In the genomic region with DNA sequence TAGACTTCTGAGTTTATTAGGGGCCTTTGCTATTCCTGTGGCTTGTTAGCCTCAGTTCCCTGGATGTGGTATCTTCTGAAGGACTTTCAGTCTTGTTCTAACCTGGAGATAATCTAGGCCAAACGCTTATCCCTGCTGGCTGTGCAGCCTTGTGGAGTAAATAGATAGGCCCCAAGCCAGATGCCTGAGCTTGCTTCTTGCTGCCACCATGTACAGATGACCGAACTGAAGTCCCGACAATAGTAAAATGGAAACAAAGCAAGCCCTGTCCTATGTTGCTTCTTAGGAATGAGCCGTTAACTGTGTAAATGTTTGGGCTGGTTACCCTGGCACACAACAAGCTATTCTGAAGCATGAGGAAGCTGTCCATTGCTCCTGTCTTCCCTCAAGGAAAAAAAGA, we compare ENCODE assay signal across 10 mouse cellular contexts.
DNase-seq lines count a peak whose midpoint lies in the region; ATAC-seq and TF ChIP-seq lines count a peak whose summit lies in the region.
"Had no signal": no experiment of that assay in that cellular context is flagged by ENCODE, and none has a peak within 500 bp of the region (broad histone marks: within the 10 kb centered on the region; RNA-seq: fewer than 3 reads in every experiment).

No protein-coding gene starts in this region.

- H3K4me1 ChIP-seq in hindbrain, embryonic 10.5 days (replicated peaks), result peaks cover 37% of the 10 kb centered on the region
- H3K4me1 ChIP-seq in midbrain, embryonic 11.5 days (ENCODE audit: control insufficient read depth, insufficient read depth, low read length), result peaks cover 23% of the 10 kb centered on the region
- H3K4me1 ChIP-seq in thymus, adult 2 months (replicated peaks; ENCODE audit: control insufficient read depth, insufficient read depth, low read length), result no peaks in the 10 kb centered on the region

- peaks cover 60% of the 10 kb centered on the region for H3K27me3 ChIP-seq in hindbrain, embryonic 10.5 days (ENCODE audit: insufficient read depth, poor library complexity, severe bottlenecking)
- H3K27me3 ChIP-seq in midbrain, embryonic 11.5 days (ENCODE audit: control insufficient read depth, insufficient read depth, low read length), result peaks cover 67% of the 10 kb centered on the region
- H3K27me3 ChIP-seq in thymus, adult 2 months (ENCODE audit: control insufficient read depth, insufficient read depth, low read length), result no peaks in the 10 kb centered on the region
- H3K27me3 ChIP-seq: limb, embryonic 12.5 days; stomach, embryonic 15.5 days had no signal

- peak; percentile 80 for DNase-seq in heart, adult 11 months
- no peak for DNase-seq in heart, postnatal 4 days
- DNase-seq in c-Kit-positive CD71-positive TER-119-positive erythroid progenitor cells, embryonic 14.5 days (ENCODE audit: low spot score), result peak; percentile 3
- DNase-seq in hindbrain, embryonic 10.5 days (ENCODE audit: low spot score), result no peak
- DNase-seq in midbrain, embryonic 11.5 days (ENCODE audit: low spot score, missing footprints), result no peak
- no peak for DNase-seq in thymus, adult 2 months
- DNase-seq in layer of hippocampus, adult 11-12 months (ENCODE audit: low spot score), result no peak
- DNase-seq in right cerebral cortex, adult 2 months (ENCODE audit: low spot score in 2 of 2), result no peak

- H3K27ac ChIP-seq in hindbrain, embryonic 10.5 days, result peak overlapping the region; percentile 83
- peak overlapping the region; percentile 78 for H3K27ac ChIP-seq in midbrain, embryonic 11.5 days (ENCODE audit: low read depth, low read length)
- no peak overlapping the region for H3K27ac ChIP-seq in thymus, adult 2 months (ENCODE audit: control insufficient read depth, insufficient read depth, low read length)

- TF ChIP-seq CTCF in thymus, adult 2 months (IDR thresholded peaks at IDR 0.05; ENCODE audit: borderline replicate concordance, control insufficient read depth, extremely low read depth, insufficient read depth, low read length, poor library complexity), result no peak

- ATAC-seq in midbrain, embryonic 11.5 days (ENCODE audit: low FRiP score), result peak; percentile 3; the same call in 1 of the 2 replicates

- H3K36me3 ChIP-seq in hindbrain, embryonic 10.5 days, result no peaks in the 10 kb centered on the region
- no peaks in the 10 kb centered on the region for H3K36me3 ChIP-seq in midbrain, embryonic 11.5 days (ENCODE audit: control insufficient read depth, insufficient read depth, low read length)
- no peaks in the 10 kb centered on the region for H3K36me3 ChIP-seq in thymus, adult 2 months (ENCODE audit: control insufficient read depth, insufficient read depth, low read length)
- H3K36me3 ChIP-seq: limb, embryonic 12.5 days; stomach, embryonic 15.5 days had no signal

- no peak overlapping the region for H3K9ac ChIP-seq in midbrain, embryonic 11.5 days (ENCODE audit: low read length)
- H3K9ac ChIP-seq: stomach, embryonic 15.5 days had no signal

- 43% methylated on average over 4 of the region's 4 CpGs for WGBS in hindbrain, embryonic 10.5 days
- WGBS in midbrain, embryonic 11.5 days, result 13% methylated on average over 4 of the region's 4 CpGs
- WGBS in thymus, adult 2 months, result 84% methylated on average over 4 of the region's 4 CpGs

- no peak overlapping the region for H3K4me3 ChIP-seq in hindbrain, embryonic 10.5 days
- no peak overlapping the region for H3K4me3 ChIP-seq in midbrain, embryonic 11.5 days (ENCODE audit: low read depth, low read length)
- H3K4me3 ChIP-seq in thymus, adult 2 months (ENCODE audit: control insufficient read depth, insufficient read depth, low read length), result no peak overlapping the region
- H3K4me3 ChIP-seq: stomach, embryonic 15.5 days had no signal

- no peak for TF ChIP-seq POLR2A in thymus, adult 2 months (IDR thresholded peaks at IDR 0.05; ENCODE audit: control insufficient read depth, extremely low read depth, insufficient read depth, low read length, poor library complexity)

- H3K4me2 ChIP-seq in midbrain, embryonic 11.5 days, result no peak overlapping the region

- no peaks in the 10 kb centered on the region for H3K9me3 ChIP-seq in hindbrain, embryonic 10.5 days
- H3K9me3 ChIP-seq in midbrain, embryonic 11.5 days (ENCODE audit: control insufficient read depth, low read length), result no peaks in the 10 kb centered on the region
- H3K9me3 ChIP-seq: limb, embryonic 12.5 days; stomach, embryonic 15.5 days had no signal

Comparison
In these comparisons a context has a peak if more than half of its experiments do, and no peak if none do; other contexts are left out.
1. DNase-seq: peak in heart, adult 11 months (single experiment) and c-Kit-positive CD71-positive TER-119-positive erythroid progenitor cells, embryonic 14.5 days (single experiment); none in heart, postnatal 4 days (single experiment), hindbrain, embryonic 10.5 days (single experiment), midbrain, embryonic 11.5 days (single experiment), thymus, adult 2 months (single experiment), layer of hippocampus, adult 11-12 months (single experiment) and right cerebral cortex, adult 2 months (0 of 2).